Mouse (Mus musculus) stomach, embryonic 15.5 days (tissue): Measurements from ENCODE around the gene Ppp1r12b. TPM values are rescaled to one million over a fixed set of nuclear protein-coding genes. Genes with fewer than 3 reads are reported as not detected.

Source experiments
- ATAC-seq: fragments of 200-750 bp; cut with Nextera tagmentation; 2 replicates; pipeline ENCODE4 v1.8.0; 2017; ENCODE audit warnings: low read depth, moderate number of reproducible peaks, moderate TSS enrichment; ENCODE audit not compliant: insufficient read depth, low FRiP score
- H3K27ac ChIP-seq: fragments of 300-500 bp; sonication (generic); 2 replicates; pipeline ENCODE4 v1.5.1; 2015; ENCODE audit warnings: mild to moderate bottlenecking, inconsistent platforms
- H3K27me3 ChIP-seq: fragments of 300-500 bp; sonication (generic); replicated peaks from 2 replicates; pipeline ENCODE4 v1.6.1; 2015; ENCODE audit warnings: inconsistent platforms
- H3K36me3 ChIP-seq: fragments of 300-500 bp; sonication (generic); 2 replicates; pipeline ENCODE4 v1.6.1; 2015; ENCODE audit warnings: inconsistent platforms
- H3K4me1 ChIP-seq: fragments of 300-500 bp; sonication (generic); 2 replicates; pipeline ENCODE4 v1.6.1; 2015; ENCODE audit warnings: inconsistent platforms
- H3K4me2 ChIP-seq: fragments of 300-500 bp; sonication (generic); 2 replicates; pipeline ENCODE4 v1.6.1; 2015; ENCODE audit warnings: mild to moderate bottlenecking, inconsistent platforms
- H3K4me3 ChIP-seq: fragments of 300-500 bp; sonication (generic); replicated peaks from 2 replicates; pipeline ENCODE4 v1.5.1; 2015; ENCODE audit warnings: inconsistent platforms
- H3K9ac ChIP-seq: fragments of 300-500 bp; sonication (generic); 2 replicates; pipeline ENCODE4 v1.6.1; 2015; ENCODE audit warnings: inconsistent platforms
- H3K9me3 ChIP-seq: fragments of 300-500 bp; sonication (generic); 2 replicates; pipeline ENCODE4 v1.6.1; 2016; ENCODE audit warnings: inconsistent platforms
- WGBS: fragments of 180-500 bp; shearing (Covaris S2); methylation state at CpG from one replicate; pipeline ENCODE4 v1.1.7; 2015; 5-methylcytosine and 5-hydroxymethylcytosine counted together
- polyA plus RNA-seq: library from polyadenylated mRNA; unstranded; fragments of >200 nt; fragmentation: Nextera tagmentation; extraction: Ambion mirVana; gene quantifications from 2 replicates; pipeline ENCODE4 v1.2.1, GENCODE M21; 2015

Gene Ppp1r12b
- 20.2 and 20.3 TPM in 2 replicates for polyA plus RNA-seq

DNA sequence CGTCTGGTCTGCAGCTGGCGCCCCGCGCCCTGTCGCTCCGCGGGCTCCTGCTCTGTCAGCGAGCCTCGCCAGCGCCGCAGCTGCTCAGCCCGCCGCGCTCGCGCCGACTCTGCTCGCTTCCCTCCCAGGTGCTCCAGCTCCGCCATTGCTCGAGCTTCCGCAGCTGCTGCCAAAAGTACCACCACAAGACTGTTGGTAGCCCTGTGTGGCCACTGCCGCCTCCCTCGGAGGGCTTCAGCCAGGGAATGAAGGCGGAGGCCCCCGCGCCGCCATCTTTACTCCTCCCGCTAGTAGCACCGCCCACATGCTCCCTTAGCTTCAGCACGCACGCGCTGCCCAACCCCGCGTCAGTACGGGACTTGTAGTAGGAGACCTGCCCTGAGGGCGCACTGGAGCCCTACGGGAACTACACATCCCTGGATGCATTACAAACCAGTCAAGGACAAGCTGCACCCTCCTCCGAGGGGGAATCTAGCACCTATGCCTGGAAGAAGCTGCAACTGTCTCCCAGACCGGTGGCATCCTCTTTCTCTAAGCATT is at the start of gene Ppp1r12b:
Ppp1r12b (minus strand) TSS at position 306 of the 540 bp plus-strand sequence.
- peak within 1 kb of the TSS; percentile 82 for H3K4me2 ChIP-seq
- ATAC-seq: peak; percentile 98
- H3K27ac ChIP-seq: peak within 1 kb of the TSS; percentile 86
- peak within 1 kb of the TSS; percentile 96 for H3K4me3 ChIP-seq
- peaks cover 8% of the 10 kb centered on the region; the same call in 1 of the 2 replicates for H3K4me1 ChIP-seq
- no peaks in the 10 kb centered on the region for H3K36me3 ChIP-seq
- peak within 1 kb of the TSS; percentile 86 for H3K9ac ChIP-seq
- H3K9me3 ChIP-seq: no peaks in the 10 kb centered on the region
- no peaks in the 10 kb centered on the region for H3K27me3 ChIP-seq
- under 1% methylated on average over 39 of the region's 39 CpGs for WGBS

DNA sequence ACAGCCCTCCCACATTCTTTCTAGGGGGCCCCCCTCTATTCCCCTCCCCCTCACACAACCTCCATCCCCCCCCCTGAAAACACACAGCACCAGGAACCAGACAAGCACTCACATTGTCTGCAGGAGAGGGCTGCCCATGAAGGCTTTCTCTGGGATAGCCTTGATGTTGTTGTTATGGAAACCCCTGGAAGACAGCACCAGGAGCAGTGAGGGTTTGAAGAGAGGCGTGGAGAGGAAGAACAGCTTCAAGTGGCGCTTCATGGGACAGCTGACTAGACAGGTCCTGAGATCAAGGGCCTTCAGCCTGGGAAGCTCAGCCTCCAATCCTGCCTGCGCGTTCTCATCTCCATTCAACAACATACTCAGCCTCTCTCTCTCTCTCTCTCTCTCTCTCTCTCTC is 47.6 kb upstream of the Ppp1r12b start:
- Histone ChIP-seq H3K4me1 (no peaks in the 10 kb centered on the region), H3K4me3 (no peak overlapping the region), H3K9ac (no peak overlapping the region), H3K36me3 (no peaks in the 10 kb centered on the region), H3K9me3 (no peaks in the 10 kb centered on the region), H3K27me3 (no peaks in the 10 kb centered on the region), H3K27ac (no peak overlapping the region), H3K4me2 (no peak overlapping the region)
- WGBS: 64% methylated on average over 4 of the region's 4 CpGs
- ATAC-seq: no peak

DNA sequence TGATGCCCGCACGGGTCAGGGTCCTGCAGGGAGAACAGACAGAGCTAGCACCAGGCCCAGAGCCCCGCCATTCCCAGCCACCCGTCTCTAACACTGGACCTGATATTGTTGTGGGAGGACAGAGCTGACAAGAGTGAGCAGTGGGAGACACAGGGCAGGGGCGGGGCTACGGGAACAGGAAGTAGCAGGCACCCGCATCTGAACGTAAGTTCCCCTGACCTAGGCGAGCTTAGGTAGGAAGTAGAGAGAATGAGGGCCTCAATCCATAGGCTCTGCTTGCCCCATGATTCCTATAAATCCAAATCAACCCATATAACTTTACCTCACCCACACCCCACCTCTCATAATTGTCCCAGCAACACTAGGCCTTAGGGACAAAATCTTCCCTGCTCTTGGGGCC is 44.8 kb upstream of the Ppp1r12b start:
- no peak for ATAC-seq
- no peak overlapping the region for H3K27ac ChIP-seq
- H3K36me3 ChIP-seq: no peaks in the 10 kb centered on the region
- H3K4me1 ChIP-seq: no peaks in the 10 kb centered on the region
- no peaks in the 10 kb centered on the region for H3K9me3 ChIP-seq
- WGBS: 68% methylated on average over 9 of the region's 9 CpGs
- H3K9ac ChIP-seq: no peak overlapping the region
- H3K4me2 ChIP-seq: no peak overlapping the region
- no peak overlapping the region for H3K4me3 ChIP-seq
- H3K27me3 ChIP-seq: no peaks in the 10 kb centered on the region

DNA sequence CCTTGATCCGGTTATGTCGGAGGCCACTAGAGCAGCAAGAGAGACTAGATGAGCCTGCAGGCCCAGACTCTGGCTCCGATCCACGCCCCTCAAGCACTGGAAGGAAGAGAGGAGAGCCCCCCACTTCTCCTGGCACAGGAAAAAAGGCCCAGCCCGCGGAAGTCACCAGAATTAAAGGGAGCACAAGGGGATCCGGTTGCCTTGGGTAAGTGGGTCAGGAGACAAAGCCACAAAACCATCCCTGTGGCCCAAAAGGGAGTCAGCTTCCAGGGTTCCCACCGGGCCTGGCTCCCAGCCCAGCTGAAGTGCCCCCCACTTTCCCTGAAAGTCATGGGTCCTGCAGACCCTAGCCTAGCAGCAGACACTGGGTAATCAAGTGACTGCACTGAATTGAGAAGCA is 42.5 kb upstream of the Ppp1r12b start:
- 78% methylated on average over 8 of the region's 8 CpGs for WGBS
- no peak for ATAC-seq
- H3K27me3 ChIP-seq: no peaks in the 10 kb centered on the region
- no peak overlapping the region for H3K27ac ChIP-seq
- no peaks in the 10 kb centered on the region for H3K9me3 ChIP-seq
- H3K4me3 ChIP-seq: no peak overlapping the region
- no peak overlapping the region for H3K9ac ChIP-seq
- no peaks in the 10 kb centered on the region for H3K4me1 ChIP-seq
- H3K4me2 ChIP-seq: no peak overlapping the region
- H3K36me3 ChIP-seq: no peaks in the 10 kb centered on the region

DNA sequence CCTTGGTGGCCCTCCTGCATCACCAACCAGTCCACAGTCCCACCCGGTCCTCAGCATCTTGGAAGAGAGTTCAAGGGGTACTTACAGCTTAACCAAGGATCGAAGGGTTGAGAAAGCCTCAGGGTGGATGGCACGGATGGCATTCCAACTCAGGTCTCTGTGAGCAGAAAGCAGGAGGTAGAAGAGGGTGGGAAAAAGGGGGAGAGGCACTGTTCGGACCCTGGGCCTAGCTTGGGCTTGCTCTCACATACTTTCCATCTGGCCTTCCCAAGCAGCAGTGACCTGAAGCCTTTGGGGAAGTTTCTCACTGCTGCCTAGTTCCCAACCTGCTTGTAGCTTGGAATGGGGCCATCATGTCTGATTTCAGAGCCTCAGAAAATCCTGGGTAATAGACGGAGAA is 41.8 kb upstream of the Ppp1r12b start:
- no peaks in the 10 kb centered on the region for H3K27me3 ChIP-seq
- H3K36me3 ChIP-seq: no peaks in the 10 kb centered on the region
- H3K4me2 ChIP-seq: no peak overlapping the region
- no peak for ATAC-seq
- H3K9me3 ChIP-seq: no peaks in the 10 kb centered on the region
- no peak overlapping the region for H3K4me3 ChIP-seq
- H3K27ac ChIP-seq: no peak overlapping the region
- no peak overlapping the region for H3K9ac ChIP-seq
- 57% methylated on average over 5 of the region's 5 CpGs for WGBS
- H3K4me1 ChIP-seq: no peaks in the 10 kb centered on the region

DNA sequence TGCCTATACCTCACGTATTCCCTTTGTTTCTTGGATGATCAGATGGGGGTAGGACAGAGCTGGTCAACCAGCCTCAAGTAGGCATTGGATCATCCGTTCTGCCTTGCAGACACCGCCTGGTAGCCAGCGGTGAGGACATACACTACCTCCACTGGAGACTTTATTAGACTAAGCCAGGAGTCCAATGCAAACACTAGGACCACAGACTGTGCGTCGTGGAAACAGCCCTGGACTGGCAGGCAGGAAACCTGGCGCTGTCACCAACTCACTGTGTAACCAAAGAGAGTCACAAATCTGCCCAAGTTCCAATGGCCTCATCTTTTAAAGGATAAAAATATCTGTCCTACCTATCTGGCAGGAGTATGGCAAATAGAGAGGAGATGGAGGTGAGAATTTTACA is 40.7 kb upstream of the Ppp1r12b start:
- Histone ChIP-seq H3K9ac (no peak overlapping the region), H3K36me3 (no peaks in the 10 kb centered on the region), H3K4me2 (no peak overlapping the region), H3K9me3 (no peaks in the 10 kb centered on the region), H3K27me3 (no peaks in the 10 kb centered on the region), H3K27ac (no peak overlapping the region), H3K4me3 (no peak overlapping the region), H3K4me1 (no peaks in the 10 kb centered on the region)
- no peak for ATAC-seq
- WGBS: 81% methylated on average over 7 of the region's 7 CpGs

DNA sequence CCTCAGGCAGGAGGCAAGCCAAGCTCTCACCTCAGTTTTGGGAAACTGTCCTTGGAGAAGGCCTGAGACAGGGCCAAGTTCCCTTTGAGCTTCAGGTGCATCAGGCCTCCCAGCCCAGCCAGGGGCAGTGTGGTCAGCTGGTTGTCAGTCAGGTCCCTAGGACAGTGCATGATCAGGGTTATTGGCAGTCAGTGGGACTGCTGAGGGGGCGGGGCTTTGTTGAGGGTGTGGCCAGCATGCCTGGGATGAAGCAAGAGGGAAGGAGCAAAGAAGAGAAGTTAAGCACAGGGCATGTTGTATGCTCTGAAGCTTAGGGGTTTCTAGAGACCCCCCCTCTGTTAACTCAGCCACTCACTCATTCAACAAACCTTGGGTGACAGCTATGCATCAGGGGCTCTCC is 40.2 kb upstream of the Ppp1r12b start:
- no peaks in the 10 kb centered on the region for H3K27me3 ChIP-seq
- peak; percentile 39; the same call in 1 of the 2 replicates for ATAC-seq
- WGBS: 38% methylated on average over 1 of the region's 1 CpGs
- no peaks in the 10 kb centered on the region for H3K36me3 ChIP-seq
- H3K9me3 ChIP-seq: no peaks in the 10 kb centered on the region
- H3K9ac ChIP-seq: no peak overlapping the region
- no peak overlapping the region for H3K4me3 ChIP-seq
- H3K27ac ChIP-seq: no peak overlapping the region
- H3K4me1 ChIP-seq: no peaks in the 10 kb centered on the region
- H3K4me2 ChIP-seq: no peak overlapping the region

DNA sequence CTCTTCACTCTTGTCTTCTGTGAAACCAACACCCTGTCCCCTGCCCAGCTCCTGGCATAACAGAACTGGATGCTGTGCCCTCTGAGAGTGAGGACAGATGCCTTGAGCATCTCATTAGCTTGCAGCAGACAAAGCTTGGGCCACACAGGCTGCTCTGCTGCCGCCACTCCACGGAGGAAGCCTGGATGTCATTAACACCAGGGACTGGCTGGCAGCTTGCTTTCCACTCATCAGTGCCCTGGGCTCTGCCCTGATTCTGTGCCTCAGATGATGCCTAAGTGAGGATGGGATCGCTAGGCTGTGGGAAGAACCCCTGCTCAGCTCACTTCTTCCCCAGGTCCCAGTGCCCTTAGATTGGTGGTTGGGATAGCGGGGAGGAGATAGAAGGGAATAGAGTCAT is 39.7 kb upstream of the Ppp1r12b start:
- H3K27me3 ChIP-seq: no peaks in the 10 kb centered on the region
- no peak overlapping the region for H3K27ac ChIP-seq
- H3K36me3 ChIP-seq: no peaks in the 10 kb centered on the region
- H3K4me2 ChIP-seq: no peak overlapping the region
- no peak for ATAC-seq
- no peak overlapping the region for H3K4me3 ChIP-seq
- H3K9me3 ChIP-seq: no peaks in the 10 kb centered on the region
- no peak overlapping the region for H3K9ac ChIP-seq
- 70% methylated on average over 4 of the region's 4 CpGs for WGBS
- H3K4me1 ChIP-seq: no peaks in the 10 kb centered on the region

DNA sequence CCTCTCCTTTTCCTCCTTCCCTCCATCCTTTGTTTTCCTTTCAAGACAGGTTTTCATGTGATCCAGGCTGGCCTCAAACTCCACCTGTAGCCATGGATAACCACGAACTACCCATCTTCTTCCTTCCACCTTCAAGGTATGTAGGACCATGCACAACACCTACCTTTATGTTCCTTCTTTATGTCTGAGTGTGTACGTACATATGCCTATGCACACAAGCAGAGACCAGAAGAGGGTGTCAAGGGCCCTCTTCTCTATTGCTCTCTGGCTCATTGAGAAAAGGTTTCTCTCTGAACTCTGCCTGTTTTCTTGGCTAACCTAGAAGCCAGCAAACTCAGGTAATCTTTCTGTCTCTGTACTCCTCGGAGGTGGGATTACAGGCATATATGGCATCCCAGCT is 39.0 kb upstream of the Ppp1r12b start:
- H3K4me2 ChIP-seq: no peak overlapping the region
- ATAC-seq: no peak
- H3K27ac ChIP-seq: no peak overlapping the region
- no peak overlapping the region for H3K9ac ChIP-seq
- no peaks in the 10 kb centered on the region for H3K4me1 ChIP-seq
- H3K36me3 ChIP-seq: no peaks in the 10 kb centered on the region
- H3K27me3 ChIP-seq: no peaks in the 10 kb centered on the region
- WGBS: 75% methylated on average over 3 of the region's 3 CpGs
- H3K9me3 ChIP-seq: no peaks in the 10 kb centered on the region
- no peak overlapping the region for H3K4me3 ChIP-seq

DNA sequence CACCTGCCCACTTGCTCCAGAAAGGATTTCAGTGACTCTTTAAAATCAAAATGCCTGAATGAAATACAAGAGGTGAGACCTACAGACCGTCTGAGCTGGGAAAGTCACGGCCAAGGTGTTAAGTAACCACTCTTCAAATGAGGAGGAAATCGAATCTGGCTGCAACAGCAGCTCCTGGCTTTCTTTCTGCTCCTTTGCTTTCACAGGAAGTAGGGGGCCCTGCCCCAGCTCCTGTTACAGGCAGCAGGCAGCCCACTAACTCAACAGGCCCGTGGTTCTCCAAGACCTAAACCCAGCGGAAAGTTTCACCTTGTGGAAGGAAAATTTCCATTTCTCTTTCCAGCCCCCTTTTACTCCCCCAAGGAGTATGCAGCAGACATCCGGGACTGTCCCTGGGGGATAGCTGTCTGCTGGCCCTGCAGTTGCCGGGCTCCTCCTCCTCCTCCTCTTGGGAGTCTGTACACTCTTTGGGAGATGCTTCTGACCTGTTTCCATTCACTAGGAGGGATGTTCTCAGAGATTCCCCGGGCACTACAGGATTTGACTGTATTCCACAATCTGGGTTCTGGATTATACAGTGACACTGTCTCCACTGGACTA is 36.4 kb upstream of the Ppp1r12b start:
- H3K4me3 ChIP-seq: no peak overlapping the region
- WGBS: 31% methylated on average over 8 of the region's 8 CpGs
- H3K36me3 ChIP-seq: no peaks in the 10 kb centered on the region
- no peak for ATAC-seq
- H3K4me2 ChIP-seq: no peak overlapping the region
- peaks cover 6% of the 10 kb centered on the region; the same call in 1 of the 2 replicates for H3K4me1 ChIP-seq
- H3K27me3 ChIP-seq: no peaks in the 10 kb centered on the region
- H3K27ac ChIP-seq: no peak overlapping the region
- no peaks in the 10 kb centered on the region for H3K9me3 ChIP-seq
- H3K9ac ChIP-seq: no peak overlapping the region

DNA sequence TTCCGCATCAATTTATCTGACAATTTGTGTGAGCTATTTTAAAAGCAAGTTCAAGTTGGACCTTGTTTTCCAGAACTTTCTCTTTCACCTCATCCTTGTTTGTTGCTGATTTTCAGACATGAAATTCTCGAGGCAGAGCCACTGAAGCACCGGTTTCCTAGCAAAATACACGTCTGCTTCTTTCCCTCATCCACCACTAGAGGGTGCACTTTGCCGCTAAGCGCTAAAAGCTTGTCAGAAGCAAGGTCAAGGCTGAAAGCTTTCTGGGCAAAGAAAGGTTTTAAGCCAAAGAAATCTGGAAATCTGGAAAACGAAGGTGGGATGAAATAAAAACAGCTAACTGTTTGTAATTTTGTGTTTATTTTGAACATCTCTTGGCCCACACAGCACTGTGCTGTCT is 33.6 kb upstream of the Ppp1r12b start:
- Histone ChIP-seq H3K4me2 (no peak overlapping the region), H3K4me1 (peaks cover 6% of the 10 kb centered on the region; the same call in 1 of the 2 replicates), H3K27ac (no peak overlapping the region), H3K27me3 (no peaks in the 10 kb centered on the region), H3K36me3 (no peaks in the 10 kb centered on the region), H3K4me3 (no peak overlapping the region), H3K9me3 (no peaks in the 10 kb centered on the region), H3K9ac (no peak overlapping the region)
- 6% methylated on average over 7 of the region's 7 CpGs for WGBS
- ATAC-seq: no peak

DNA sequence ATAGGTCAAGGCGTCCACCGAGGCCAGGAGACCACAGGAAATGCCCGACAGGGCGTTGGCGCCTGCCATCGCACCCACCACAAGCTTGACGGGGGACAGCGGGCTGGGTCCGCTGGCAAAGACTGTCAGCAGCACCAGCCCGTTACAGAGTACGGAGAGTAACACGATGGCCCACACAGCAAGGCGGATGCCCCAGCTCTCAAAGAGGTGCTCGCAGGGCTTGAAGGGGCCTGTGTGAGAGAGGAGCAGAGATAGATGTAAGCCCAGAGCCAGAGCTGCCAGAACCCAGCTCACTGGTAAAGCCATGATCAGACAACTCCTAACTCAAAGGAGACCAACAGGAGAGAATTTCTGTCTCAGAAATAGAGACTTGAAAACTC is 32.2 kb upstream of the Ppp1r12b start:
- Histone ChIP-seq H3K9ac (no peak overlapping the region), H3K36me3 (no peaks in the 10 kb centered on the region), H3K4me2 (peak overlapping the region; percentile 89), H3K27ac (no peak overlapping the region), H3K9me3 (no peaks in the 10 kb centered on the region), H3K4me3 (peak overlapping the region; percentile 38), H3K27me3 (0 out of 2 replicates have a peak, but pooled peaks cover 4% of the 10 kb centered on the region), H3K4me1 (peaks cover 6% of the 10 kb centered on the region; the same call in 1 of the 2 replicates)
- ATAC-seq: no peak
- 17% methylated on average over 14 of the region's 14 CpGs for WGBS
